Mouse (Mus musculus): Measurements from ENCODE around the gene Ubp1. TPM values are rescaled to one million over a fixed set of nuclear protein-coding genes. Genes with fewer than 3 reads are reported as not detected.

The Ubp1 gene
- polyA plus RNA-seq, 1 experiment from 2014 or later: 35.4 TPM

- H3K27me3 ChIP-seq (ENCODE audit: poor library complexity, severe bottlenecking): peaks cover 6% of the 10 kb centered on the region; the same call in 1 of the 2 replicates
- DNase-seq (ENCODE audit: extremely low spot score, low spot score): peak; percentile 93
- peak overlapping the region; percentile 90 for H3K27ac ChIP-seq
- H3K4me3 ChIP-seq: peak overlapping the region; percentile 85
- H3K4me1 ChIP-seq: peaks cover 26% of the 10 kb centered on the region
- WGBS: 0% methylated on average over 52 of the region's 52 CpGs
- no peaks in the 10 kb centered on the region for H3K9me3 ChIP-seq
- no peaks in the 10 kb centered on the region for H3K36me3 ChIP-seq (replicated peaks)
Observed at GRCm38 (mm10) chr9:114026261-114026934, 95.7 kb downstream of the Ubp1 start.

Other genes starting within 250 kb of the Ubp1 start
- 56.7 and 56.9 TPM in 2 replicates for gene Pdcd6ip, start 222.7 kb upstream of the Ubp1 start, polyA plus RNA-seq (2016; fragmentation: Nextera tagmentation; extraction: Ambion mirVana)
- gene Clasp2, start 189.5 kb upstream of the Ubp1 start, polyA plus RNA-seq (2016; fragmentation: Nextera tagmentation; extraction: Ambion mirVana): 33.8 and 36.8 TPM in 2 replicates
- gene Fbxl2, start 115.3 kb downstream of the Ubp1 start, polyA plus RNA-seq (2016; fragmentation: Nextera tagmentation; extraction: Ambion mirVana): 5.9 and 6.5 TPM in 2 replicates
- 0.17 and 0.22 TPM in 2 replicates for gene Susd5, start 126.2 kb downstream of the Ubp1 start, polyA plus RNA-seq (2016; fragmentation: Nextera tagmentation; extraction: Ambion mirVana)